Mouse (Mus musculus): ENCODE measurements around the gene Rexo1. TPM values are rescaled to one million over a fixed set of nuclear protein-coding genes. Genes with fewer than 3 reads are reported as not detected.

Gene Rexo1
- total RNA-seq, 2 experiments from 2014 or later = 46.5 to 51.3 TPM

DNA sequence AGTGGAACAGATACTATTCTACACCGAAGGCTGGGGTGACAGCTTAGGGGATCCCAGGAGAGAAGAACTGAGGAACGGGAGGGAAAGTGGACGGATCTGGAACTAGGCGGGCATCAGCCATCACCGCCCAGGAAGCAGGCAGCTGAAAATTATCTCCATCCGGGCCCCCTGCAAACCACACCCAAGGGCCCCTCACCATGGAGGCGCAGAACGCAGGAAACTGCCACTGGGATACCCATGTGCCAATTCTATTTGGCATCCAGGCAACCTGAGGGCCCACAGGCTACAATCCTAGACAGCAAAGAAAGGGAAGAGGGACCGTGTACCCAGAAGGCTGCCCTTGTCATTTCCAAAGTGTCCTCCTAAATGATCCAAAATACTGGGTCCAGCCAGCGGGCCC lies 9.1 kb upstream of the Rexo1 start:
- DNase-seq (ENCODE audit: extremely low spot score in 1 of 2, low spot score in 2 of 2) = no peak
- Histone ChIP-seq H3K4me3 (no peak overlapping the region), H3K27ac (peak overlapping the region; percentile 76)
- no peak for TF ChIP-seq CTCF (IDR thresholded peaks at IDR 0.05)
- intact Hi-C loops (cut with DNase I) = no loop called here

- intact Hi-C loops (cut with DNase I) = no loop called here
- no peak for TF ChIP-seq CTCF (IDR thresholded peaks at IDR 0.05)
- DNase-seq (ENCODE audit: extremely low spot score in 1 of 2, low spot score in 2 of 2) = peak in 1 of 2 experiments; percentile 19
- Histone ChIP-seq H3K4me3 (no peak overlapping the region), H3K27ac (peak overlapping the region; percentile 12; the same call in 1 of the 2 replicates)
Measured at GRCm38 (mm10) chr10:80569664-80570066, 8.3 kb upstream of the Rexo1 start.

- Histone ChIP-seq H3K4me3 (no peak overlapping the region), H3K27ac (no peak overlapping the region)
- no peak for DNase-seq (ENCODE audit: extremely low spot score in 1 of 2, low spot score in 2 of 2)
- intact Hi-C loops (cut with DNase I) = no loop called here
- no peak for TF ChIP-seq CTCF (IDR thresholded peaks at IDR 0.05)
Measured at GRCm38 (mm10) chr10:80568876-80569275, 7.5 kb upstream of the Rexo1 start.

GRCm38 (mm10) chr10:80566375-80567092 lies 5.2 kb upstream of the Rexo1 start:
- Histone ChIP-seq H3K27ac (peak overlapping the region; percentile 92), H3K4me3 (peak overlapping the region; percentile 27)
- TF ChIP-seq CTCF (IDR thresholded peaks at IDR 0.05) = peak; percentile 98
- intact Hi-C loops (cut with DNase I) = loop anchor here (1.0 kb wide), 1 partner anchor 11 kb away; the partner anchor contains the start of gene Klf16
- peak; percentile 86 to 92 for DNase-seq (ENCODE audit: extremely low spot score in 1 of 2, low spot score in 2 of 2)

- DNase-seq (ENCODE audit: extremely low spot score in 1 of 2, low spot score in 2 of 2) = no peak
- TF ChIP-seq CTCF (IDR thresholded peaks at IDR 0.05) = no peak
- H3K27ac ChIP-seq = peak overlapping the region; percentile 100
- intact Hi-C loops (cut with DNase I) = no loop called here
- H3K4me3 ChIP-seq = peak overlapping the region; percentile 97
Measured at GRCm38 (mm10) chr10:80560621-80561020, 739 bp downstream of the Rexo1 start.

DNA sequence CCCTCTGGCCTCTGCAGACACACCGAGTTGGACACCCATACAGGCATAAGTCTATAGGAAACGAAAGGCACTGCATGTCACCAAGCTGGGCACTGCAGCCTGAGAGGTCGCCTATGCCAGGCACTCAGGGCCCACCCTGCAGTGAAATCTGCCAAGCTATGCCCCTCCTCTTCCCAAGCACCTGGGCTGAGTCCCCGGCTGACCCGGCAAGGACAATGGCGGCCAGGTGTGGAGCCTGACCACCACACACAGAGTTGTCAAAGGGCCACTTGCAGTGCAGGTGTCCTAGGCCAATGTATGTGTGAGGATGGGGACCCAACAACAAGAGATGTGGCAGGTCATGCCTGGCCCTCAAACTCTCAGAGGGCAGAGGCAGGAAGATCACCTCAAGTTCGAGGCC lies 1.9 kb downstream of the Rexo1 start:
- TF ChIP-seq CTCF (IDR thresholded peaks at IDR 0.05) = no peak
- Histone ChIP-seq H3K27ac (no peak overlapping the region), H3K4me3 (no peak overlapping the region)
- intact Hi-C loops (cut with DNase I) = no loop called here
- DNase-seq (ENCODE audit: extremely low spot score in 1 of 2, low spot score in 2 of 2) = peak in 1 of 2 experiments; percentile 10

GRCm38 (mm10) chr10:80557346-80557965 lies 3.9 kb downstream of the Rexo1 start:
- intact Hi-C loops (cut with DNase I) = no loop called here
- TF ChIP-seq CTCF (IDR thresholded peaks at IDR 0.05) = peak; percentile 79
- H3K27ac ChIP-seq = no peak overlapping the region

GRCm38 (mm10) chr10:80553997-80554396 lies 7.4 kb downstream of the Rexo1 start:
- H3K27ac ChIP-seq = no peak overlapping the region
- TF ChIP-seq CTCF (IDR thresholded peaks at IDR 0.05) = no peak
- no peak for DNase-seq (ENCODE audit: extremely low spot score in 1 of 2, low spot score in 2 of 2)
- intact Hi-C loops (cut with DNase I) = no loop called here
- H3K4me3 ChIP-seq = no peak overlapping the region

More at GRCm38 (mm10) chr10:80557346-80557965, 3.9 kb downstream of the Rexo1 start:
- DNase-seq (ENCODE audit: extremely low spot score in 1 of 2, low spot score in 2 of 2) = peak in 1 of 2 experiments; percentile 80
- H3K4me3 ChIP-seq = no peak overlapping the region

DNA sequence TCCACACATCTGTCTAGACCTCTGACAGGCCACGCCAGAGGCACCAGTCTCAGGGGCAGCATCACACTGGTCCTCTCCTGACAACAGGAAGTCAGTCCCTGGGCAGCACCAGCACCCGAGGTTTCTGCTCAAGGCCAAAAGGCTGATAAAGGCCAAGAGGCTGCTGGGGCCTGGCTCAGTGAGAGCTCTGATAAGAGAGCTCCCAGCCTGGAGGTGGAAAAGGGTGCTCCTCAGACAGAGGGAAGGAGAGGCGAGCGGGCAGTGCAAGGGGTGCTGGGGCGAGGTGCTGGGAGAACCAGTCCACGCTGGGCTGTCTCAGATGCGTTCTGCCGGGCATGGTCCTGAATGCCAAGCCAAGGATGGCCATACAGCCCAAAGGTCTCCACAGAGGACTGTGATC lies 7.8 kb downstream of the Rexo1 start:
- no peak for TF ChIP-seq CTCF (IDR thresholded peaks at IDR 0.05)
- Histone ChIP-seq H3K4me3 (no peak overlapping the region), H3K27ac (no peak overlapping the region)
- intact Hi-C loops (cut with DNase I) = no loop called here
- no peak for DNase-seq (ENCODE audit: extremely low spot score in 1 of 2, low spot score in 2 of 2)

DNA sequence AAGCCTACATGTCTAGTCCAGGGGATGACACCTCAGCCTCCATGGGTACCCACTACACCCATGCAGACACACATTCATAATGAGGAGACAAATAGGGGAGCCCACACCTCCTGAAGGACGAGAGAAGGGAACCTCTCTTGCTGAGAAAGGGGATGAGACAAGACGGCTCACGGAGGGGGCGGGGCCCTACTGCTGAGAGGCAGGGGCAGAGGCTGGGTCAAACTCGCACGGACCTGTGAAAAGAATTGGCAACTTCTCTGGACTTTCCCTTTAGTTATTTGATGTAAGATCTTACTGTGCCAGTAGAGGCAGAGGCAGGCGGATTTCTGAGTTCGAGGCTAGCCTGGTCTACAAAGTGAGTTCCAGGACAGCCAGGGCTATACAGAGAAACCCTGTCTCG lies 9.0 kb downstream of the Rexo1 start:
- Histone ChIP-seq H3K4me3 (no peak overlapping the region), H3K27ac (no peak overlapping the region)
- no peak for DNase-seq (ENCODE audit: extremely low spot score in 1 of 2, low spot score in 2 of 2)
- intact Hi-C loops (cut with DNase I) = no loop called here
- TF ChIP-seq CTCF (IDR thresholded peaks at IDR 0.05) = no peak

- no peak for DNase-seq (ENCODE audit: extremely low spot score in 1 of 2, low spot score in 2 of 2)
- Histone ChIP-seq H3K27ac (no peak overlapping the region), H3K4me3 (no peak overlapping the region)
- TF ChIP-seq CTCF (IDR thresholded peaks at IDR 0.05) = no peak
- intact Hi-C loops (cut with DNase I) = no loop called here
Measured at GRCm38 (mm10) chr10:80549279-80549678, 12.1 kb downstream of the Rexo1 start.

DNA sequence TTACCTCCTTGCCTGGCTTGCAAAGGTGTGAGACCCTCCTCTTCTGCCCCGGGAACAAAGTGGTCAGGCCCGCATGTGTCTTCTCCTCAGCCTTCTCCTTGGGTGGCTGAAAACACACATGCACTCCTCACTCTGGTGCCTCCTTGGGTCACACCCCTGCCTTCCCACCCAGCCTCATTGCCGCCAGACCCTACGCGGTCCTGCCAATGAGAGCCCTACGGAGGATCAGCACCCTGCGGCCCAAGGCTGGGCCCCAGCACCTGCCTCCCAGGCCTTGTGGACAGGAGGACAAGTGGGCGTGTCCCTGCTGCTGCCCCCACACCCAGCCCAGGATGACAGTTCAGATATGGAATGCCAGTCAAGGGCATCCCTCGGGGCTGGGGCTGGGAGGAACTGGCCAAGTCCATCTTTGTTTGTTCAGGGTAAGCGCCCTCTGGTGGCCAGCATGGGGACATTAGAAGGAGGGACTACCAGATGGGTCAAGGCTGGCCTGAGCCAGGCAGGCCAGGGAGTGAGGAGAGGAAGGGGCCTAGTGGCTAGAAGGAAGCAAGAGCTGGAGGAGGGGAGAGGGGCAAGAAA lies 12.8 kb downstream of the Rexo1 start:
- peak; percentile 81 for TF ChIP-seq CTCF (IDR thresholded peaks at IDR 0.05)
- DNase-seq (ENCODE audit: extremely low spot score in 1 of 2, low spot score in 2 of 2) = peak in 1 of 2 experiments; percentile 57
- Histone ChIP-seq H3K4me3 (no peak overlapping the region), H3K27ac (no peak overlapping the region)
- intact Hi-C loops (cut with DNase I) = loop anchor here (1.0 kb wide), 1 partner anchor 102 kb away; no protein-coding TSS in a partner anchor
